Mouse (Mus musculus) inflammation-experienced regulatory T-cells, adult 16 weeks (primary cell): ENCODE data around the gene Gm7861. TPM values are rescaled to one million over a fixed set of nuclear protein-coding genes. Genes with fewer than 3 reads are reported as not detected.

Source experiments
- polyA plus RNA-seq: library from polyadenylated mRNA; unstranded; fragments of 100-300 nt; shearing (Covaris generic); gene quantifications from one replicate; pipeline ENCODE4 v1.2.1, GENCODE M21; 2017

The Gm7861 gene
- polyA plus RNA-seq = not detected

GRCm38 (mm10) chr8:21594408-21594807 is at the start of gene Gm7861:
Gene Gm7861 (minus strand): TSS chr8:21594508.

DNA sequence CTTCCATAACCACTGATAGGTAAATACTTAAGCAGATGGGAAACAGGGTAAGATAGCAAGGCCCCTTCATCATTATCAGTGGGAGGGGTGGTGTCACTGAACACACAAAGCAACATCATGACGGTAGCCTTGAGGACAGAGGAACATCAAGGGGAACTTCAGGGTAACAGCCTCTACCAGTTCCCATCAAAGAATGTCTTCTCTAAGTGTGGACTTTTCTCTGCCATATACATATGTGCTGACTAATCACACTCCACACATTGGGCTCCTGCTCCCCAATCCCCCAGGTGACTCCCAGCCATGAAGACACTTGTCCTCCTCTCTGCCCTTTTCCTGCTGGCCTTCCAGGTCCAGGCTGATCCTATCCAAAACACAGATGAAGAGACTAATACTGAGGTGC is 23.6 kb upstream of the Gm7861 start, which contains the start of gene Defa26:
Gene Defa26, plus strand, starts transcription at position 301 of the 400 bp plus-strand sequence.

DNA sequence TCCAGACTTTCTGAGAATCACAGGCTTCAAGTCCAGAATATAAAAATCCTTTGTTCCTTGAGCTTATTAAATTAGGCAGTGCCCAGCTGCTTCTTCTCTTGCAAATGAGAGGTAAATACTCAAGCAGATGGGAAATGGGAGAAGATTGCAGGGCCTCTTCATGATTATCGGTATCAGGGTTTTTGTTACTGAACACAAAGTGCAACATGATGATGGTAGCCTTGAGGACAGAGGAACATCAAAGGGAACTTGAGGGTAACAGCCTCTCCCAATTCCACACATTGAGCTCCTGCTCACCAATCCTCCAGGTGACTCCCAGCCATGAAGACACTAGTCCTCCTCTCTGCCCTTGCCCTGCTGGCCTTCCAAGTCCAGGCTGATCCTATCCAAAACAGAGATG is 11.6 kb downstream of the Gm7861 start, which contains the start of gene Defa28:
Gene Defa28, plus strand, starts transcription at position 301 of the 400 bp plus-strand sequence.

DNA sequence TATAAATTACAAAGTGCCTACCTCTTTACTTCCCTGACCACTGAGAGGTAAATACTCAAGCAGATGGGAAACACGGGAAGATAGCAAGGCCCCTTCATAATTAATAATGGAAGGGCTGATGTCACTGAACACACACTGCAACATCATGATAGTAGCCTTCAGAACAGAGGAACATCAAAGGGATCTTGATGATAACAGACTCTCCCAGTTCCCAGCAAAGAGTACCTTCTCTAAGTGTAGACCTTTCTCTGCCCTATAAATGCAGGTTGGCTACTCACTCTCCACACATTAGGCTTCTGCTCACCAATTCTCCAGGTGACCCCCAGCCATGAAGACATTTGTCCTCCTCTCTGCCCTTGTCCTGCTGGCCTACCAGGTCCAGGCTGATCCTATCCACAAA is 29.2 kb downstream of the Gm7861 start, which contains the start of gene Defa37:
Gene Defa37, plus strand, starts transcription at position 301 of the 400 bp plus-strand sequence.

Other genes with a start within 250 kb of the Gm7861 start
- gene Defa2, start 216.0 kb downstream of the Gm7861 start, polyA plus RNA-seq = not detected
- gene Defa33, start 202.7 kb downstream of the Gm7861 start, polyA plus RNA-seq = not detected
- gene Defa36, start 167.1 kb downstream of the Gm7861 start, polyA plus RNA-seq = not detected
- not detected for gene Gm7849, start 137.9 kb downstream of the Gm7861 start, polyA plus RNA-seq
- not detected for gene Defa20, start 85.2 kb downstream of the Gm7861 start, polyA plus RNA-seq
- not detected for gene Defa32, start 65.5 kb downstream of the Gm7861 start, polyA plus RNA-seq
- gene Defa37, start 29.1 kb downstream of the Gm7861 start, polyA plus RNA-seq = not detected
- gene Defa28, start 11.5 kb downstream of the Gm7861 start, polyA plus RNA-seq = not detected
- not detected for gene Defa26, start 23.7 kb upstream of the Gm7861 start, polyA plus RNA-seq
- gene Defa17, start 61.3 kb upstream of the Gm7861 start, polyA plus RNA-seq = not detected
- not detected for gene Defa34, start 71.3 kb upstream of the Gm7861 start, polyA plus RNA-seq
- gene AY761184, start 109.1 kb upstream of the Gm7861 start, polyA plus RNA-seq = not detected
- not detected for gene Defa24, start 140.0 kb upstream of the Gm7861 start, polyA plus RNA-seq
- gene Defb50, start 229.0 kb upstream of the Gm7861 start, polyA plus RNA-seq = not detected
- gene Defb2, start 245.4 kb upstream of the Gm7861 start, polyA plus RNA-seq = not detected